Mouse (Mus musculus) liver, postnatal 0 days (tissue): ENCODE results near the gene Fam240b. TPM values are rescaled to one million over a fixed set of nuclear protein-coding genes. Genes with fewer than 3 reads are reported as not detected.

Source experiments
- ATAC-seq: fragments of 200-750 bp; cut with Nextera tagmentation; 2 replicates; pipeline ENCODE4 v1.8.0; 2017; ENCODE audit warnings: mild to moderate bottlenecking, moderate library complexity
- DNase-seq: peaks from one replicate; pipeline ENCODE4 v3.0.0-alpha.2; 2016
- H3K27ac ChIP-seq: fragments of 300-500 bp; sonication (generic); 2 replicates; pipeline ENCODE4 v1.5.1; 2014; ENCODE audit warnings: antibody characterized with exemption, moderate library complexity, mild to moderate bottlenecking, low read depth
- H3K27me3 ChIP-seq: fragments of 300-500 bp; sonication (generic); 2 replicates; pipeline ENCODE4 v1.6.1; 2014; ENCODE audit warnings: low read length, control low read depth, mixed read lengths; ENCODE audit not compliant: insufficient read depth
- H3K36me3 ChIP-seq: fragments of 300-500 bp; sonication (generic); replicated peaks from 2 replicates; pipeline ENCODE4 v1.6.1; 2014; ENCODE audit warnings: mild to moderate bottlenecking, control low read depth, low read length, moderate library complexity, mixed read lengths; ENCODE audit not compliant: insufficient read depth
- H3K4me1 ChIP-seq: fragments of 300-500 bp; sonication (generic); 2 replicates; pipeline ENCODE4 v1.6.1; 2014; ENCODE audit warnings: antibody characterized with exemption, mild to moderate bottlenecking, control low read depth; ENCODE audit not compliant: insufficient read depth
- H3K4me2 ChIP-seq: fragments of 300-500 bp; sonication (generic); 2 replicates; pipeline ENCODE4 v1.6.1; 2014; ENCODE audit warnings: low read depth, mild to moderate bottlenecking, low read length, moderate library complexity, mixed read lengths
- H3K4me3 ChIP-seq: fragments of 300-500 bp; sonication (generic); 2 replicates; pipeline ENCODE4 v1.5.1; 2014; ENCODE audit warnings: low read depth, low read length
- H3K9ac ChIP-seq: fragments of 300-500 bp; sonication (generic); replicated peaks from 2 replicates; pipeline ENCODE4 v1.6.1; 2014; ENCODE audit warnings: mild to moderate bottlenecking, moderate library complexity
- H3K9me3 ChIP-seq: fragments of 300-500 bp; sonication (generic); 2 replicates; pipeline ENCODE4 v1.6.1; 2016; ENCODE audit warnings: mild to moderate bottlenecking, control low read depth, low read length, mixed read lengths
- CTCF ChIP-seq: sonication (generic); IDR thresholded peaks from 2 replicates; pipeline ENCODE4 v1.5.1; 2016; ENCODE audit warnings: antibody characterized with exemption, low read depth
- EP300 ChIP-seq: IDR thresholded peaks from 2 replicates; pipeline ENCODE4 v1.6.1; 2016; ENCODE audit warnings: antibody characterized with exemption, low read depth, mild to moderate bottlenecking
- WGBS: fragments of 180-500 bp; shearing (Covaris S2); extraction: QIAGEN DNeasy Blood & Tissue Kit; methylation state at CpG from one replicate; pipeline ENCODE4 v1.1.7; 2014; ENCODE audit not compliant: insufficient replicate concordance; 5-methylcytosine and 5-hydroxymethylcytosine counted together
- polyA plus RNA-seq: library from polyadenylated mRNA; unstranded; fragments of >200 nt; fragmentation: Nextera tagmentation; extraction: Ambion mirVana; gene quantifications from 2 replicates; pipeline ENCODE4 v1.2.1, GENCODE M21; 2015

Fam240b gene
- not detected in 2 replicates for polyA plus RNA-seq

GRCm38 (mm10) chr13:64497692-64498091, at the start of gene Fam240b:
Gene Fam240b (minus strand): TSS chr13:64497792.
- Histone ChIP-seq H3K9me3 (no peaks in the 10 kb centered on the region), H3K36me3 (no peaks in the 10 kb centered on the region), H3K9ac (no peak within 1 kb of the TSS), H3K4me2 (no peak within 1 kb of the TSS), H3K27me3 (no peaks in the 10 kb centered on the region), H3K4me3 (no peak within 1 kb of the TSS), H3K27ac (no peak within 1 kb of the TSS), H3K4me1 (no peaks in the 10 kb centered on the region)
- DNase-seq = no peak
- 82% methylated on average over 6 of the region's 6 CpGs for WGBS
- ATAC-seq = no peak
- TF ChIP-seq CTCF (no peak), EP300 (no peak)

DNA sequence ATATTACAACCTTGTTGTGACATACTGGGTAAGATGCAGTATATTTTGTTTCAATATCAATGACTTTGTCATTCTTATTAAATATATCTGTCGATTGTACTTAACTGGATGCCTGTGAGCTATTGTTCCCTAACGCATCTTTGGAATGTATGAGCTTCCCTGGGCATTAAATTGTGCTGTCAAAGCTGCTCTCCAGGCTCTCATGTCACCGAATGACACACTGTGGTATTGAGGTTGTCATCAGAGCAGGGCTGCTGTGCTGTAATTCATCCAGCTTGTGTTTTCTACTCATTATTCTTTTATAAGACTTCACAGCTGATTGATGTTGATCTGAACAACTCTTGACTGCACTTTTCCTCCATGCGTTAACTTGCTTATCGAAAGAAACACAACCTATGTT, 32.5 kb upstream of the Fam240b start:
- Histone ChIP-seq H3K9ac (no peak overlapping the region), H3K4me1 (no peaks in the 10 kb centered on the region), H3K4me3 (no peak overlapping the region), H3K36me3 (no peaks in the 10 kb centered on the region), H3K9me3 (no peaks in the 10 kb centered on the region), H3K27ac (no peak overlapping the region), H3K27me3 (no peaks in the 10 kb centered on the region), H3K4me2 (no peak overlapping the region)
- ATAC-seq (no peak), DNase-seq (no peak)
- 79% methylated on average over 5 of the region's 5 CpGs for WGBS
- TF ChIP-seq EP300 (no peak), CTCF (no peak)

DNA sequence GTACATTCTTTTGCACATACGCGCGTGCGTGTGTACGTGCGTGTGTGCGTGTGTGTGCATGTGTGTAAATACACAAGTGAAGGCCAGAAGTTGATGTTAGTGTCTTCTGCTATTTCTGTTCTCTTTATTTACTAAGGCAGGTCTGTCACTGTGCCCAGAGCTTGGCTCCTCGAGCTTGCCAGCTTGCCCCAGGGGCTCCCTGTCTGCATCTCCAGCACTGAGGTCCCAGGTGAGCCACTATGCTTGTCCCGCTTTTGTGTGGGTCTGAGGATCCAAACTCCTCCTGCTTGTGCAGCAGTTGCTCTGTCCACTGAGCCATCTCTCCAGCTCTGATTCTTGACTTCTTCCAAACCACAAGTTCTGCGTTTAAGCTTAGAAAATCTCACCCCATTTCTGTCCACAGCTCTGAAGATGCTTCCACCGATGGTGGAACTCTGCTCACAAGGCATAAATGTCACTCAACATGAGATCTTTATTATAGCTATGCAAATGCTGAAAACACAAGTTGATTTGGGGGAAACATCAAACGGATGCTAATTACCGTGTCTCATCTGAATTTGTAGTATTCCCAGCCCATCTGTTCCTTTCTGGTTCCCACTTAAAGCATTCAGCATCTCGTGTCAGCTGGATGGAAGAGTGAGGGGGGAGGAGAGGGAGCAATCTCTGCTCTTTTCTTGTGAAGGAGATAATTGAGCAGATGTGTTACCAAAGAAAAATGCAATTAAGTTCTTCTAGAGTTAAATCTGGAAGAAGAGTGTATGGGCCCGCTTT, 29.1 kb upstream of the Fam240b start:
- Histone ChIP-seq H3K9me3 (no peaks in the 10 kb centered on the region), H3K4me1 (no peaks in the 10 kb centered on the region), H3K36me3 (no peaks in the 10 kb centered on the region), H3K9ac (no peak overlapping the region), H3K4me2 (no peak overlapping the region), H3K27ac (no peak overlapping the region), H3K4me3 (no peak overlapping the region), H3K27me3 (no peaks in the 10 kb centered on the region)
- WGBS = 78% methylated on average over 15 of the region's 15 CpGs
- TF ChIP-seq CTCF (no peak), EP300 (no peak)
- DNase-seq = no peak
- no peak for ATAC-seq

GRCm38 (mm10) chr13:64514247-64514646, 16.7 kb upstream of the Fam240b start:
- Histone ChIP-seq H3K27me3 (no peaks in the 10 kb centered on the region), H3K4me1 (no peaks in the 10 kb centered on the region), H3K27ac (no peak overlapping the region), H3K4me3 (no peak overlapping the region), H3K36me3 (no peaks in the 10 kb centered on the region), H3K9me3 (no peaks in the 10 kb centered on the region), H3K4me2 (no peak overlapping the region), H3K9ac (no peak overlapping the region)
- TF ChIP-seq EP300 (no peak), CTCF (no peak)
- no peak for ATAC-seq
- 67% methylated on average over 2 of the region's 2 CpGs for WGBS
- DNase-seq = no peak

DNA sequence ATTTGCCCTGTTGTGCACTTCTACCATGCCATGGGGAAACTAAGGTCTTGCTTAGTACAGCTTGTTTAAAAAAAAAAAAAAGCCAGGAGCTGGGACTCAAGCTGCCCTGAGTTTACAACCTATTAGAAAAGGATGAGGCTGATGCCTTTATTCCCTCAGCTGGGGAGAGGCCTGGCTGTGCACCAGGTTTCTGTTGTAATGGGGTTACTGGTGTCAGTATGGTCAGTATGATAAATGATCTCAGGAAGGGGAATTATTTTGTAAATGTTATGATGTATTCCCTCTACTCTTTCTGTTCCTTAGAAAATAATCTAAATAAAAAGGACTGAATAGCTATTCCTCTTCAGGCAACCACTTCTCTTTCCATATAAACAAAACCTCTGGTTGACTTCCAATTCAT, 14.0 kb upstream of the Fam240b start:
- Histone ChIP-seq H3K9me3 (no peaks in the 10 kb centered on the region), H3K36me3 (no peaks in the 10 kb centered on the region), H3K27me3 (no peaks in the 10 kb centered on the region), H3K4me3 (no peak overlapping the region), H3K4me2 (no peak overlapping the region), H3K9ac (no peak overlapping the region), H3K27ac (no peak overlapping the region), H3K4me1 (no peaks in the 10 kb centered on the region)
- DNase-seq (no peak), ATAC-seq (no peak)
- no peak for TF ChIP-seq EP300
- no peak for TF ChIP-seq CTCF

DNA sequence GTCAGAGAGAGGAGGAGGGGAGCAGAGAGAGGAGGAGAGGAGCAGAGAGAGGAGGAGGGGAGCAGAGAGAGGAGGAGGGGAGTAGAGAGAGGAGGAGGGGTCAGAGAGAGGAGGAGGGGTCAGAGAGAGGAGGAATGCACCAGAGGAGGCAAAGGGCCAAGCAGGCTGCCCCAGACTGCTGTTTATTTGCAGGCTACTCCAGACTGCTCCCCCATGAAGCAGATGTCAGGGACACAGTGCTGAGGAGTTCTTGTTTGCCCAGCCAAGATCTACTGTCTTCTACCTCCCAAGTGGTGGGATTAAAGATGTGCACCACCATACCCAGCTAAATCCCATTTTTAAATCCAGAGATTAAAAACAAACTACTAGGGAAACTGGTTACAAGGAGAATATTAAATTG, 9.8 kb upstream of the Fam240b start:
- ATAC-seq = no peak
- TF ChIP-seq CTCF (no peak), EP300 (no peak)

GRCm38 (mm10) chr13:64502833-64503232, 5.2 kb upstream of the Fam240b start:
- TF ChIP-seq CTCF = no peak
- TF ChIP-seq EP300 = no peak
- 75% methylated on average over 3 of the region's 3 CpGs for WGBS

More for the DNA sequence above, 9.8 kb upstream of the Fam240b start:
- Histone ChIP-seq H3K9me3 (no peaks in the 10 kb centered on the region), H3K27me3 (no peaks in the 10 kb centered on the region), H3K27ac (no peak overlapping the region), H3K4me3 (no peak overlapping the region), H3K4me2 (no peak overlapping the region), H3K36me3 (no peaks in the 10 kb centered on the region), H3K9ac (no peak overlapping the region), H3K4me1 (no peaks in the 10 kb centered on the region)
- no peak for DNase-seq

More at GRCm38 (mm10) chr13:64502833-64503232, 5.2 kb upstream of the Fam240b start:
- no peak overlapping the region for H3K9ac ChIP-seq
- H3K4me3 ChIP-seq = no peak overlapping the region
- no peaks in the 10 kb centered on the region for H3K36me3 ChIP-seq
- H3K27ac ChIP-seq = no peak overlapping the region
- ATAC-seq (no peak), DNase-seq (no peak)
- H3K4me1 ChIP-seq = no peaks in the 10 kb centered on the region
- H3K27me3 ChIP-seq = no peaks in the 10 kb centered on the region
- H3K4me2 ChIP-seq = no peak overlapping the region
- no peaks in the 10 kb centered on the region for H3K9me3 ChIP-seq
